Mouse (Mus musculus): ENCODE results near the gene Asdurf. TPM values are rescaled to one million over a fixed set of nuclear protein-coding genes. Genes with fewer than 3 reads are reported as not detected.

The Asdurf gene
- polyA plus RNA-seq, 1 experiment from 2014 or later: not detected

GRCm38 (mm10) chr1:53300506-53300905 is 51.9 kb downstream of the Asdurf start:
- WGBS (ENCODE audit: insufficient replicate concordance): 72% methylated on average over 4 of the region's 4 CpGs
- Histone ChIP-seq H3K4me3 (ENCODE audit: low read depth, low read length) (no peak overlapping the region), H3K4me2 (ENCODE audit: low read depth, low read length) (no peak overlapping the region), H3K27ac (ENCODE audit: low read length) (no peak overlapping the region), H3K4me1 (ENCODE audit: control insufficient read depth, low read depth, low read length) (peaks cover 6% of the 10 kb centered on the region; the same call in 1 of the 2 replicates), H3K9me3 (replicated peaks; ENCODE audit: control insufficient read depth, low read length) (no peaks in the 10 kb centered on the region), H3K27me3 (ENCODE audit: control insufficient read depth, insufficient read depth, low read depth, low read length) (no peaks in the 10 kb centered on the region), H3K9ac (ENCODE audit: low read depth, low read length) (no peak overlapping the region), H3K36me3 (ENCODE audit: control insufficient read depth, insufficient read depth) (peaks cover 3% of the 10 kb centered on the region)
- ATAC-seq (ENCODE audit: low read depth): no peak

Other genes with a start within 250 kb of the Asdurf start
- gene 1700019A02Rik, start 165.0 kb downstream of the Asdurf start, polyA plus RNA-seq (2015; fragmentation: Nextera tagmentation; extraction: Ambion mirVana): not detected in 2 replicates
- 6.3 and 7.2 TPM in 2 replicates for gene Pms1, start 55.6 kb downstream of the Asdurf start, polyA plus RNA-seq (2015; fragmentation: Nextera tagmentation; extraction: Ambion mirVana)
- 23.7 and 26.0 TPM in 2 replicates for gene Ormdl1, start 55.5 kb downstream of the Asdurf start, polyA plus RNA-seq (2015; fragmentation: Nextera tagmentation; extraction: Ambion mirVana)
- gene Gm28778, start 55.5 kb downstream of the Asdurf start, polyA plus RNA-seq (2015; fragmentation: Nextera tagmentation; extraction: Ambion mirVana): not detected in 2 replicates
- gene Osgepl1, start 39.0 kb downstream of the Asdurf start, polyA plus RNA-seq (2015; fragmentation: Nextera tagmentation; extraction: Ambion mirVana): 21.7 and 22.0 TPM in 2 replicates
- 0.26 and 0.27 TPM in 2 replicates for gene Gm28551, start within 50 bp of the Asdurf start, polyA plus RNA-seq (2015; fragmentation: Nextera tagmentation; extraction: Ambion mirVana)
- gene Asnsd1, start 133 bp upstream of the Asdurf start, polyA plus RNA-seq (2015; fragmentation: Nextera tagmentation; extraction: Ambion mirVana): 42.2 and 43.6 TPM in 2 replicates

Measured in liver, embryonic 16.5 days (tissue).